Mouse (Mus musculus) monocyte, adult 5-6 weeks (primary cell): ENCODE measurements around the gene Synpr. TPM values are rescaled to one million over a fixed set of nuclear protein-coding genes. Genes with fewer than 3 reads are reported as not detected.

Source experiments
- ATAC-seq: fragments of 153-309, 156-312 bp; replicated peaks from 2 replicates; pipeline ENCODE4 v1.8.0; 2017; ENCODE audit warnings: mild to moderate bottlenecking; ENCODE audit not compliant: low TSS enrichment, insufficient number of reproducible peaks, severe bottlenecking, poor library complexity, low FRiP score
- total RNA-seq: library from RNA; stranded (forward); fragments of 200-1000, 200-491, 200-594 nt; gene quantifications from 3 replicates; pipeline ENCODE4 v1.2.3, GENCODE M21; 2017

Synpr gene
- total RNA-seq, 1 experiment from 2014 or later: not detected

GRCm38 (mm10) chr14:13649865-13650264, 365.3 kb downstream of the Synpr start:
- ATAC-seq: no peak

- no peak for ATAC-seq
Observed at GRCm38 (mm10) chr14:13651039-13651438, 366.5 kb downstream of the Synpr start.

- no peak for ATAC-seq
Observed at GRCm38 (mm10) chr14:13651541-13652298, 367.1 kb downstream of the Synpr start.
